Mouse (Mus musculus): ENCODE results near the gene Srpr.

- no peak for TF ChIP-seq POLR2A (IDR thresholded peaks at IDR 0.05; ENCODE audit: borderline replicate concordance, low read depth, low read length)
- TF ChIP-seq CTCF (IDR thresholded peaks at IDR 0.05; ENCODE audit: low read depth, low read length): no peak
Observed at GRCm38 (mm10) chr9:35211573-35212511, 11.9 kb downstream of the Srpr start.

Measured in bone marrow macrophage, adult 2 months (primary cell).